Mouse (Mus musculus) hindbrain, embryonic 14.5 days (tissue): Measurements from ENCODE around the gene St6gal2. TPM values are rescaled to one million over a fixed set of nuclear protein-coding genes. Genes with fewer than 3 reads are reported as not detected.

Experiments
- ATAC-seq: fragments of 200-750 bp; cut with Nextera tagmentation; 2 replicates; pipeline ENCODE4 v1.8.0; 2017; ENCODE audit warnings: moderate number of reproducible peaks, mild to moderate bottlenecking, moderate TSS enrichment, moderate library complexity; ENCODE audit not compliant: low FRiP score
- DNase-seq: peaks from one replicate; pipeline ENCODE4 v3.0.0-alpha.2; 2015; ENCODE audit warnings: low spot score
- H3K27ac ChIP-seq: fragments of 300-500 bp; sonication (generic); 2 replicates; pipeline ENCODE4 v1.5.1; 2014; ENCODE audit warnings: mild to moderate bottlenecking, moderate library complexity
- H3K27me3 ChIP-seq: fragments of 300-500 bp; sonication (generic); 2 replicates; pipeline ENCODE4 v1.6.1; 2014; ENCODE audit warnings: mild to moderate bottlenecking, low read length, mixed read lengths; ENCODE audit not compliant: control insufficient read depth, insufficient read depth
- H3K36me3 ChIP-seq: fragments of 300-500 bp; sonication (generic); replicated peaks from 2 replicates; pipeline ENCODE4 v1.6.1; 2014; ENCODE audit not compliant: control insufficient read depth, insufficient read depth
- H3K4me1 ChIP-seq: fragments of 300-500 bp; sonication (generic); replicated peaks from 2 replicates; pipeline ENCODE4 v1.6.1; 2014; ENCODE audit warnings: antibody characterized with exemption, low read length, mixed read lengths; ENCODE audit not compliant: control insufficient read depth, insufficient read depth
- H3K4me2 ChIP-seq: fragments of 300-500 bp; sonication (generic); replicated peaks from 2 replicates; pipeline ENCODE4 v1.6.1; 2014; ENCODE audit warnings: mild to moderate bottlenecking, moderate library complexity
- H3K4me3 ChIP-seq: fragments of 300-500 bp; sonication (generic); replicated peaks from 2 replicates; pipeline ENCODE4 v1.5.1; 2014; ENCODE audit warnings: mild to moderate bottlenecking, low read length
- H3K9ac ChIP-seq: fragments of 300-500 bp; sonication (generic); 2 replicates; pipeline ENCODE4 v1.6.1; 2014
- H3K9me3 ChIP-seq: fragments of 300-500 bp; sonication (generic); 2 replicates; pipeline ENCODE4 v1.6.1; 2016; ENCODE audit warnings: low read length; ENCODE audit not compliant: control insufficient read depth
- WGBS: fragments of 180-500 bp; shearing (Covaris S2); extraction: QIAGEN DNeasy Blood & Tissue Kit; methylation state at CpG from one replicate; pipeline ENCODE4 v1.1.7; 2014; 5-methylcytosine and 5-hydroxymethylcytosine counted together
- polyA plus RNA-seq: library from polyadenylated mRNA; unstranded; fragments of >200 nt; fragmentation: Nextera tagmentation; extraction: Ambion mirVana; gene quantifications from 2 replicates; pipeline ENCODE4 v1.2.1, GENCODE M21; 2014

St6gal2 gene
- polyA plus RNA-seq, 1 experiment from 2014 or later: 44.2 TPM

- no peak for DNase-seq
- no peak for ATAC-seq
Observed at GRCm38 (mm10) chr17:55468963-55469362, 23.8 kb downstream of the St6gal2 start.

DNA sequence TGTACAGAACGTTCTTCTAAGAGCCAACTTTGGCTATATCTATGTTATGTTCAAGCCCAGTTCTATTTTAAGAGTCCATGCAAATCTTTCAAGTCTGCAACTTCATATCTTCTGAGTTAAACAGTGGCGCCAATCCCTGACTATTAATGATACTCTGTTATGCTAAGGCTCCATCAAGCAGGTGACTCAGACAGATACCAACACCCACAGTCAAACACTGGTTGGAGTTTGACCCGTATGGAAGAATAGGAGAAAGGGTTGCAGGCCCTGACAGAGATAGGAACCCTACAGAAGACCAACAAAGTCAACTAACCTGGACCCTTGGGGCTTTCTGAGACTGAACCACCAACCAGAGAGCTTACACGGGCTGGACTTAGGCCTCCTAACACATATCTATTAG, 30.8 kb downstream of the St6gal2 start:
- ATAC-seq (no peak), DNase-seq (no peak)
- WGBS: 94% methylated on average over 4 of the region's 4 CpGs
- H3K27ac ChIP-seq: no peak overlapping the region
- H3K4me2 ChIP-seq: no peak overlapping the region
- H3K36me3 ChIP-seq: no peaks in the 10 kb centered on the region
- H3K4me3 ChIP-seq: no peak overlapping the region
- no peaks in the 10 kb centered on the region for H3K9me3 ChIP-seq
- no peak overlapping the region for H3K9ac ChIP-seq
- no peaks in the 10 kb centered on the region for H3K4me1 ChIP-seq
- H3K27me3 ChIP-seq: no peaks in the 10 kb centered on the region

More at GRCm38 (mm10) chr17:55468963-55469362, 23.8 kb downstream of the St6gal2 start:
- H3K9me3 ChIP-seq: no peaks in the 10 kb centered on the region
- no peak overlapping the region for H3K4me2 ChIP-seq
- H3K27ac ChIP-seq: no peak overlapping the region
- no peak overlapping the region for H3K9ac ChIP-seq
- H3K36me3 ChIP-seq: no peaks in the 10 kb centered on the region
- H3K27me3 ChIP-seq: no peaks in the 10 kb centered on the region
- H3K4me3 ChIP-seq: no peak overlapping the region
- no peaks in the 10 kb centered on the region for H3K4me1 ChIP-seq

GRCm38 (mm10) chr17:55477361-55477760, 32.2 kb downstream of the St6gal2 start:
- DNase-seq (peak; percentile 50), ATAC-seq (peak; percentile 75; the same call in 1 of the 2 replicates)
- no peak overlapping the region for H3K4me3 ChIP-seq
- no peak overlapping the region for H3K9ac ChIP-seq
- no peaks in the 10 kb centered on the region for H3K4me1 ChIP-seq
- H3K4me2 ChIP-seq: no peak overlapping the region
- no peaks in the 10 kb centered on the region for H3K9me3 ChIP-seq
- H3K27ac ChIP-seq: no peak overlapping the region
- no peaks in the 10 kb centered on the region for H3K27me3 ChIP-seq
- peaks cover 3% of the 10 kb centered on the region for H3K36me3 ChIP-seq

- H3K27ac ChIP-seq: 0 out of 2 replicates have a peak overlapping the region, but pooled peaks have one; percentile 39
Observed at GRCm38 (mm10) chr17:55479367-55479766, 34.2 kb downstream of the St6gal2 start.

DNA sequence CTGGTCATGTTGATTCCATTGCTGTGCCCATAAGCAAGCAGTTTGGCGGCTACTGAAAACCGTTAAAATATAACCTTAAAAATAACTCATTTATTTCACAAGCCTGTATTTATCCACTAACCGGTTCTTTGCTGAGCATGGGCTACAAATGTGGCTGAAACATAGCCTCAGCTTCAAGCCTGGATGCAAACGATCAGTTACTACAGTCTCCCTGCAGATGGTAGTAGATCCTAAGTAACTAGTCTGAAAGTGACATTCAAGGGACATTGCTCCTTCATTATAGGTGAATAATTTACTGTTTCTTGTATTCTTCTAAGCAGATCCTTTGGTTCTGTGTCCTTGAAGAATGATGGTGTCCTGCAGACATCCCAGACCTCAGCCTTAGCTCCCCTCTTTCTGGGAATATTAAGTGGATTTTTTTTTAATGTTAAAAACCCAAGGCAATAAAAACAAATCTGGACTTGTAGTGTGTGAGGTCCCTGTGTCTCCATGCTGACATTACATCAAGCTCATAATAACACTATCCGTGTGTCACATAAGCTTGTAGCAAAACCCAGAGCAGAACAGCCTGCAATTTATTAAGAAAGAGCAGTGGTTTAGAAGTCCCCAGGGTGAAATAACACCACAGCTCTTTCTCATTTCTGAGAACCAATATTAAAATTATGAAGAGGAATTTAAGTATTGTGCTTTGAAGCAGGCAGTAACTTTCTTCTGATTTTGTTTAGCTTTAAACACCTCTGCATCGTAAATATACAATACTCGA, 39.1 kb downstream of the St6gal2 start:
- ATAC-seq (no peak), DNase-seq (no peak)
- Histone ChIP-seq H3K4me3 (no peak overlapping the region), H3K9ac (no peak overlapping the region), H3K9me3 (no peaks in the 10 kb centered on the region), H3K27ac (no peak overlapping the region), H3K4me2 (no peak overlapping the region), H3K4me1 (no peaks in the 10 kb centered on the region), H3K27me3 (no peaks in the 10 kb centered on the region), H3K36me3 (peaks cover 12% of the 10 kb centered on the region)
- 84% methylated on average over 7 of the region's 7 CpGs for WGBS

More at GRCm38 (mm10) chr17:55479367-55479766, 34.2 kb downstream of the St6gal2 start:
- ATAC-seq: no peak
- Histone ChIP-seq H3K27me3 (no peaks in the 10 kb centered on the region), H3K36me3 (peaks cover 12% of the 10 kb centered on the region), H3K9me3 (no peaks in the 10 kb centered on the region), H3K4me2 (no peak overlapping the region), H3K4me3 (no peak overlapping the region), H3K4me1 (no peaks in the 10 kb centered on the region), H3K9ac (no peak overlapping the region)
- no peak for DNase-seq
- 70% methylated on average over 7 of the region's 7 CpGs for WGBS

DNA sequence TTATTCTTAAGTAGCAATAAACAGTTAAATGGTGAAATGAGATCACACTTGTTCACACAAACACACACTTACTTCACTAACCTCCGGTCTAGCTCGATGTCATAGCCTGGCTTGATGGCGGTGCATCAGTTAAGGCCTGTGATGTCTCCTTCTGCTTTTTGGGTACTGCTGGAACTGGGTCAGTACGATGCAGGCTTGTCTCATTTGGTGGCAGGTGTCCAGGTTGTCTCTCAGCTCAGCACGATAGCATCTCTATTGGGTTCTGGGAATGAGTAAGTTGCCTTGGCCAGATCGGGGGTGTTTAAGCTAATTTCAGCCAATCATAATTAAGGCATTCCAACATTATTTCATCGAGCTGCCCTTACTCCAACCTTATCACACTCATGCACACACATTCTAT, 86.7 kb downstream of the St6gal2 start:
- DNase-seq: no peak
- no peak overlapping the region for H3K27ac ChIP-seq
- H3K9ac ChIP-seq: no peak overlapping the region
- H3K9me3 ChIP-seq: no peaks in the 10 kb centered on the region
- no peaks in the 10 kb centered on the region for H3K4me1 ChIP-seq
- H3K4me3 ChIP-seq: no peak overlapping the region
- no peaks in the 10 kb centered on the region for H3K27me3 ChIP-seq
- H3K4me2 ChIP-seq: no peak overlapping the region
- no peak for ATAC-seq
- WGBS: 84% methylated on average over 7 of the region's 7 CpGs
- H3K36me3 ChIP-seq: no peaks in the 10 kb centered on the region

- DNase-seq (no peak), ATAC-seq (no peak)
- Histone ChIP-seq H3K4me3 (no peak overlapping the region), H3K9ac (no peak overlapping the region), H3K9me3 (no peaks in the 10 kb centered on the region), H3K4me1 (no peaks in the 10 kb centered on the region), H3K27ac (no peak overlapping the region), H3K4me2 (no peak overlapping the region), H3K36me3 (no peaks in the 10 kb centered on the region), H3K27me3 (no peaks in the 10 kb centered on the region)
- WGBS: 89% methylated on average over 1 of the region's 1 CpGs
Observed at GRCm38 (mm10) chr17:55548476-55548875, 103.3 kb downstream of the St6gal2 start.

DNA sequence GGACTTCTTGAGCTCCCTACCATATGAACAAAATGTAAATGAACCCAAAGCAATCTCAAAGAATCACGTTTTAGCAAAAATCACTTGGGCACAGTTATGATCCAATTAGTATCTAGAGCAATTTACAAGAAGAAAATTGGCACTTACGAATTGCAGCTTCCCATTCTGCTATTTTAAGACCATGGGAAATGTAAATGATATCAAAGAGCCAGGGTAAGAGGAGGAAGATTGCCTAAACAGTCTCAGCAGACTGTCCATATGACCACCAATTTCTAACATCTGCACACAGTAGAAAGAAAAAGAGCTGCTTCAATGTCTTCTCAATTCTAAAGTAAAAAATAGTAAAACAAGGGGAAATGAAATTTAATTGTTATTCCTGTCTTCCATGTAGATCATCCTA, 116.6 kb downstream of the St6gal2 start:
- ATAC-seq (no peak), DNase-seq (no peak)
- Histone ChIP-seq H3K4me1 (no peaks in the 10 kb centered on the region), H3K4me2 (no peak overlapping the region), H3K9ac (no peak overlapping the region), H3K36me3 (no peaks in the 10 kb centered on the region), H3K27me3 (no peaks in the 10 kb centered on the region), H3K4me3 (no peak overlapping the region), H3K9me3 (no peaks in the 10 kb centered on the region), H3K27ac (no peak overlapping the region)
- WGBS: 74% methylated on average over 2 of the region's 2 CpGs
